Mouse (Mus musculus): ENCODE results near the gene Polr2c.
"Not testable (repeated sequence)": the region's sequence is repeated elsewhere in the genome, so short reads cannot be mapped to it uniquely, and the experiment has no call there.

Polr2c gene

GRCm38 (mm10) chr8:94838600-94838999 is 18.6 kb upstream of the Polr2c start:
- peak; percentile 81 to 87 for DNase-seq (ENCODE audit: low spot score in 2 of 2)

GRCm38 (mm10) chr8:94841183-94841582 is 16.1 kb upstream of the Polr2c start:
- no peak for DNase-seq (ENCODE audit: low spot score in 2 of 2)

GRCm38 (mm10) chr8:94850049-94850448 is 7.2 kb upstream of the Polr2c start:
- no peak for DNase-seq (ENCODE audit: low spot score in 2 of 2)

GRCm38 (mm10) chr8:94854761-94855160 is 2.5 kb upstream of the Polr2c start:
- not testable (repeated sequence) for DNase-seq (ENCODE audit: low spot score in 2 of 2)

- DNase-seq (ENCODE audit: low spot score in 2 of 2): no peak
These were observed 272 bp upstream of the Polr2c start for GRCm38 (mm10) chr8:94857011-94857345.

- DNase-seq (ENCODE audit: low spot score in 2 of 2): peak; percentile 61 to 72
These were observed 4.2 kb downstream of the Polr2c start for GRCm38 (mm10) chr8:94861352-94861910.

- DNase-seq (ENCODE audit: low spot score in 2 of 2): peak in 1 of 2 experiments; percentile 36
These were observed 5.4 kb downstream of the Polr2c start for GRCm38 (mm10) chr8:94862487-94863220.

- DNase-seq (ENCODE audit: low spot score in 2 of 2): peak in 1 of 2 experiments; percentile 38
These were observed 6.8 kb downstream of the Polr2c start for GRCm38 (mm10) chr8:94863897-94864673.

- DNase-seq (ENCODE audit: low spot score in 2 of 2): peak in 1 of 2 experiments; percentile 39
These were observed 8.0 kb downstream of the Polr2c start for GRCm38 (mm10) chr8:94865292-94865691.

GRCm38 (mm10) chr8:94866921-94867320 is 9.7 kb downstream of the Polr2c start:
- peak in 1 of 2 experiments; percentile 37 for DNase-seq (ENCODE audit: low spot score in 2 of 2)

- peak; percentile 40 for DNase-seq (ENCODE audit: low spot score in 2 of 2)
These were observed 11.9 kb downstream of the Polr2c start for GRCm38 (mm10) chr8:94869146-94869545.

GRCm38 (mm10) chr8:94870003-94870402 is 12.8 kb downstream of the Polr2c start:
- peak in 1 of 2 experiments; percentile 35 for DNase-seq (ENCODE audit: low spot score in 2 of 2)

- peak; percentile 84 to 88 for DNase-seq (ENCODE audit: low spot score in 2 of 2)
These were observed 13.3 kb downstream of the Polr2c start for GRCm38 (mm10) chr8:94870474-94871107.

- DNase-seq (ENCODE audit: low spot score in 2 of 2): peak; percentile 91 to 92
These were observed 14.1 kb downstream of the Polr2c start for GRCm38 (mm10) chr8:94871108-94871894.

- peak in 1 of 2 experiments; percentile 39 for DNase-seq (ENCODE audit: low spot score in 2 of 2)
These were observed 14.9 kb downstream of the Polr2c start for GRCm38 (mm10) chr8:94872156-94872555.

GRCm38 (mm10) chr8:94872576-94872975 is 15.3 kb downstream of the Polr2c start:
- DNase-seq (ENCODE audit: low spot score in 2 of 2): peak in 1 of 2 experiments; percentile 36

GRCm38 (mm10) chr8:94874358-94874757 is 17.1 kb downstream of the Polr2c start:
- peak; percentile 71 to 77 for DNase-seq (ENCODE audit: low spot score in 2 of 2)

- peak in 1 of 2 experiments; percentile 39 for DNase-seq (ENCODE audit: low spot score in 2 of 2)
These were observed 18.0 kb downstream of the Polr2c start for GRCm38 (mm10) chr8:94875096-94875870.

- DNase-seq (ENCODE audit: low spot score in 2 of 2): peak in 1 of 2 experiments; percentile 28
These were observed 18.6 kb downstream of the Polr2c start for GRCm38 (mm10) chr8:94875871-94876150.

- DNase-seq (ENCODE audit: low spot score in 2 of 2): peak; percentile 76 to 83
These were observed 19.0 kb downstream of the Polr2c start, which contains the start of gene Dok4 for GRCm38 (mm10) chr8:94876197-94876730. TSS of gene Dok4 (minus strand) at chr8:94876330.
